Mouse (Mus musculus): Measurements from ENCODE around the gene Cd59b.

DNA sequence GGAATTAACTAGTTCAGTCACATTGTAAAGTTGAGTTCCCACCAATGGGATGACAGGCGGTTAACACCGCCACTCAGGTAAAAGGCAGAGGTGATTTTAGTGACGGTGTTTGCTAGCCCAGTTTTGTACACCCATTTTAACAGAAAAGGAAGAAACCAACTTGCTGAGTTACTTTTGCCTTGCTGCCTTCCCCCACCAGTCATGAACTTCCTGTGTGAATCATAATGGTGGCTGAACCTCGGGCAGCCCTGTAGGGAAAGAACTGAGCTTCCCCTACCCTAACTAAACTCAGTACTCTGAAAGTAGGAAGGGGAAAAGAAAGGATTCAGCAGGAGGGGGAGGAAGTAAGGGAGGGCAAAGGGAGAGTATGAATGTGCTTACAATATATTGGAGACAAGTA, 40.4 kb downstream of the Cd59b start:
- TF ChIP-seq POLR2A (IDR thresholded peaks at IDR 0.05; ENCODE audit: insufficient read length, low read depth), result no peak
- no peak for TF ChIP-seq E2F4 (IDR thresholded peaks at IDR 0.05; ENCODE audit: insufficient read depth)
- no peak for TF ChIP-seq SRF (IDR thresholded peaks at IDR 0.05; ENCODE audit: control insufficient read depth, insufficient read length, low read depth)
- TF ChIP-seq USF1 (IDR thresholded peaks at IDR 0.05; ENCODE audit: low read depth), result no peak
- no peak for TF ChIP-seq MYOG (IDR thresholded peaks at IDR 0.05; ENCODE audit: control insufficient read depth in 1 of 3, insufficient read depth in 1 of 3, insufficient read length in 2 of 3, low read depth in 2 of 3)

Data from myocyte (in vitro differentiated cells).